Mouse (Mus musculus) liver, postnatal 0 days (tissue): ENCODE results near the gene Fpgs. TPM values are rescaled to one million over a fixed set of nuclear protein-coding genes. Genes with fewer than 3 reads are reported as not detected.

Experiments used
- ATAC-seq: fragments of 200-750 bp; cut with Nextera tagmentation; 2 replicates; pipeline ENCODE4 v1.8.0; 2017; ENCODE audit warnings: mild to moderate bottlenecking, moderate library complexity
- DNase-seq: peaks from one replicate; pipeline ENCODE4 v3.0.0-alpha.2; 2016
- H3K27ac ChIP-seq: fragments of 300-500 bp; sonication (generic); 2 replicates; pipeline ENCODE4 v1.5.1; 2014; ENCODE audit warnings: antibody characterized with exemption, moderate library complexity, mild to moderate bottlenecking, low read depth
- H3K27me3 ChIP-seq: fragments of 300-500 bp; sonication (generic); 2 replicates; pipeline ENCODE4 v1.6.1; 2014; ENCODE audit warnings: low read length, control low read depth, mixed read lengths; ENCODE audit not compliant: insufficient read depth
- H3K36me3 ChIP-seq: fragments of 300-500 bp; sonication (generic); replicated peaks from 2 replicates; pipeline ENCODE4 v1.6.1; 2014; ENCODE audit warnings: mild to moderate bottlenecking, control low read depth, low read length, moderate library complexity, mixed read lengths; ENCODE audit not compliant: insufficient read depth
- H3K4me1 ChIP-seq: fragments of 300-500 bp; sonication (generic); 2 replicates; pipeline ENCODE4 v1.6.1; 2014; ENCODE audit warnings: antibody characterized with exemption, mild to moderate bottlenecking, control low read depth; ENCODE audit not compliant: insufficient read depth
- H3K4me2 ChIP-seq: fragments of 300-500 bp; sonication (generic); 2 replicates; pipeline ENCODE4 v1.6.1; 2014; ENCODE audit warnings: low read depth, mild to moderate bottlenecking, low read length, moderate library complexity, mixed read lengths
- H3K4me3 ChIP-seq: fragments of 300-500 bp; sonication (generic); 2 replicates; pipeline ENCODE4 v1.5.1; 2014; ENCODE audit warnings: low read depth, low read length
- H3K9ac ChIP-seq: fragments of 300-500 bp; sonication (generic); replicated peaks from 2 replicates; pipeline ENCODE4 v1.6.1; 2014; ENCODE audit warnings: mild to moderate bottlenecking, moderate library complexity
- H3K9me3 ChIP-seq: fragments of 300-500 bp; sonication (generic); 2 replicates; pipeline ENCODE4 v1.6.1; 2016; ENCODE audit warnings: mild to moderate bottlenecking, control low read depth, low read length, mixed read lengths
- CTCF ChIP-seq: sonication (generic); IDR thresholded peaks from 2 replicates; pipeline ENCODE4 v1.5.1; 2016; ENCODE audit warnings: antibody characterized with exemption, low read depth
- EP300 ChIP-seq: IDR thresholded peaks from 2 replicates; pipeline ENCODE4 v1.6.1; 2016; ENCODE audit warnings: antibody characterized with exemption, low read depth, mild to moderate bottlenecking
- WGBS: fragments of 180-500 bp; shearing (Covaris S2); extraction: QIAGEN DNeasy Blood & Tissue Kit; methylation state at CpG from one replicate; pipeline ENCODE4 v1.1.7; 2014; ENCODE audit not compliant: insufficient replicate concordance; 5-methylcytosine and 5-hydroxymethylcytosine counted together
- polyA plus RNA-seq: library from polyadenylated mRNA; unstranded; fragments of >200 nt; fragmentation: Nextera tagmentation; extraction: Ambion mirVana; gene quantifications from 2 replicates; pipeline ENCODE4 v1.2.1, GENCODE M21; 2015

The Fpgs gene
- polyA plus RNA-seq, 1 experiment from 2014 or later, result 95.9 TPM

- 83% methylated on average over 12 of the region's 12 CpGs for WGBS
- Histone ChIP-seq H3K4me1 (peaks cover 28% of the 10 kb centered on the region), H3K4me2 (peak overlapping the region; percentile 96), H3K27ac (peak overlapping the region; percentile 49; the same call in 1 of the 2 replicates), H3K9me3 (no peaks in the 10 kb centered on the region), H3K36me3 (no peaks in the 10 kb centered on the region), H3K4me3 (peak overlapping the region; percentile 61; the same call in 1 of the 2 replicates), H3K9ac (peak overlapping the region; percentile 49), H3K27me3 (no peaks in the 10 kb centered on the region)
- TF ChIP-seq CTCF, result no peak
- ATAC-seq, result no peak
- DNase-seq, result no peak
Observed at GRCm38 (mm10) chr2:32694691-32695090, 9.3 kb downstream of the Fpgs start.

DNA sequence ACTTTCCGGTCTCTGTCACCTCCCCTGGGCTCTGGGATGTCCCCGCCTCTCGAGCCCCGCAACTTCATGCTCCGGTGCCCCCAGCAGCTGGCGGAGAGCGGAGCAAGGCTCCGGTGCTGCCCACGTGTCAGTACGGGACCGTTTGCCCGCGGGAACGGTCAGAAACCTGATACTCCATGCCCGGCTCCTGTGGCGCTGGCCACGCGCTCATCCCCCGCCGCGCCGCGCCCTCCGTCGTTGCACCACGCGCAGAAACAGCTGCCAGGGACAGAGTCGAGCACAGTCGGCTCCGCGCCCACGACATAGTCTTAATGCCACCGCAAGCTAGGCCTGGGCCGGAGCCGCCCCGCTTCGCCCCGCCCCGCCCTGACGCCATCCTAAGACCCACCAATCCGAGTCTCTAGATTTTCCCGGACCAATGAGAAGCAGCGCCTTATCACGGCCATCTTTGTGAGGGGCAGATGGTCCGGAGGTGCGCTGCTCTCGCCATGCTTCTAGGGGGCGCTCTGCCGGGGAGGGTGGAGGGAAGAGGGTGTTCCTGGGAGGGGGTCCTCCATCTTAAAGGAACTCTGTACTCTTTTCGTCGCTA lies 10.0 kb downstream of the Fpgs start:
- Histone ChIP-seq H3K9ac (peak overlapping the region; percentile 77), H3K4me3 (peak overlapping the region; percentile 61), H3K27ac (peak overlapping the region; percentile 72), H3K4me1 (peaks cover 28% of the 10 kb centered on the region), H3K9me3 (no peaks in the 10 kb centered on the region), H3K4me2 (peak overlapping the region; percentile 96), H3K36me3 (no peaks in the 10 kb centered on the region), H3K27me3 (no peaks in the 10 kb centered on the region)
- WGBS, result under 1% methylated on average over 51 of the region's 51 CpGs
- peak; percentile 96 for ATAC-seq
- DNase-seq, result peak; percentile 95
- TF ChIP-seq EP300, result 0 out of 2 replicates have a peak, but pooled peaks have one; percentile 13
- TF ChIP-seq CTCF, result peak; percentile 92

DNA sequence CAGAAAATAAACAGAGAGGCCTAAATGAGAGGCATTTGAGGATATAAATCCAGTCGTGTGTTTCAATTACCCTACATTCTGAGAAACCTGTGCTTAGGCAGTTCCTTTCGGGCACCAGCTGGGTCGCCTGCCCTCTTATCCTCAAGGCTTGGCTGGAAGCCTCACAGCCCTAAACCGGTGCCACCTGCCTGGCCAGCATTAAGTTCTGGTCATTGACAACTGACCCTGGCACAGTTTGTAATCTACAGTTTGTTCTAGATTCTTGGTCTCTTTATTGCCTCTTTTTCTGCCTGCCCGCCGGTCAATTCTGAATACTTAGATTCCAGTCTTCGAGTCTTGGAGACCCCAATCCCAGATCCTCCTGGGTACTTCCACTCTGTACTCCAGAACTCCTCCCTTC lies 10.7 kb downstream of the Fpgs start:
- Histone ChIP-seq H3K9me3 (no peaks in the 10 kb centered on the region), H3K27ac (peak overlapping the region; percentile 72; the same call in 1 of the 2 replicates), H3K4me2 (peak overlapping the region; percentile 96), H3K4me1 (peaks cover 28% of the 10 kb centered on the region), H3K36me3 (peaks cover 1% of the 10 kb centered on the region; the same call in 1 of the 2 replicates), H3K4me3 (peak overlapping the region; percentile 61), H3K9ac (peak overlapping the region; percentile 77), H3K27me3 (no peaks in the 10 kb centered on the region)
- 10% methylated on average over 7 of the region's 7 CpGs for WGBS
- no peak for DNase-seq
- TF ChIP-seq EP300 (no peak), CTCF (no peak)
- ATAC-seq, result no peak

GRCm38 (mm10) chr2:32692496-32692895 lies 11.4 kb downstream of the Fpgs start:
- Histone ChIP-seq H3K9me3 (no peaks in the 10 kb centered on the region), H3K4me3 (peak overlapping the region; percentile 61; the same call in 1 of the 2 replicates), H3K9ac (peak overlapping the region; percentile 77), H3K27me3 (no peaks in the 10 kb centered on the region), H3K4me1 (peaks cover 28% of the 10 kb centered on the region), H3K36me3 (peaks cover 9% of the 10 kb centered on the region), H3K27ac (no peak overlapping the region), H3K4me2 (peak overlapping the region; percentile 96)
- TF ChIP-seq EP300 (no peak), CTCF (no peak)
- 89% methylated on average over 14 of the region's 14 CpGs for WGBS
- DNase-seq, result no peak
- ATAC-seq, result no peak

DNA sequence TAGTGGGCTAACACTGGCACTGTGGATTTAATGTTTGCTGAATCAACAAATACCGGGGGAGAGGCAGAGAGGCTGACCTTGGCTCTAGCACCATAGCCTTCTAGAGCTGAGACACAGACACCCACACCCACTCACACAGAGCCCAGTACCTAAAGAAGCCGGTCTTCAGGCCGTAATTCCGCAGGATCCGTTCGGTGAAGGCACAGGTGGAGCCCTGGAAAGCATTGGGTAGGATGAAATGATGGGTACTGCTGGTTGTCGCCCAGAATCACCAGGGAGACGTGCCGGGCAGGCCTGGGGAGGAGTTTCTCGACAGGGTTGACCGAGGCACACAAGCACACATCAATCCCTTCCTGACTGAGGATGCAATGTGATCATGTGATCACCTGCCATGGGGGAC lies 12.9 kb downstream of the Fpgs start:
- Histone ChIP-seq H3K27ac (no peak overlapping the region), H3K4me3 (no peak overlapping the region), H3K27me3 (no peaks in the 10 kb centered on the region), H3K36me3 (peaks cover 22% of the 10 kb centered on the region), H3K4me1 (peaks cover 28% of the 10 kb centered on the region), H3K4me2 (no peak overlapping the region), H3K9ac (0 out of 2 replicates have a peak overlapping the region, but pooled peaks have one; percentile 7), H3K9me3 (no peaks in the 10 kb centered on the region)
- DNase-seq (no peak), ATAC-seq (no peak)
- 62% methylated on average over 11 of the region's 11 CpGs for WGBS
- TF ChIP-seq CTCF (no peak), EP300 (no peak)

DNA sequence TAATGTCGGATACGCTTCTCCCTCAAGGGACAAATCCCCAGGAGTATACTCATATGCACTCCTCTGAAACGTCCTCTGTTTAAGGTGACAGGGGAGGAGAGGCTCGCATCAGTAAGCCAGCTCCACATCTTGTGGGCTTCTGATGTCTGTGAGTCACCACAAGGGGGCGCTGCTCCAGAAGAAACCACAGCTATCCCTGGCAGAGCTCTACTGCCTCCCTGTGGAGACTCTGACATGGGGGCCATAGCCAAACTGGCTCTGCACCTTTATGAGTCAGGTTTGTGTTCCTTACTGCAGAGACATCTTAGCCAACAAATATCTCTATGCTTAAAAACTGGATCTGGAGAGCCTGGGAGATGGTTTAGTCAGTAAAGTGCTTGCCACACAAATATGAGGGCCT lies 14.5 kb downstream of the Fpgs start:
- Histone ChIP-seq H3K9me3 (no peaks in the 10 kb centered on the region), H3K27ac (no peak overlapping the region), H3K4me1 (peaks cover 24% of the 10 kb centered on the region), H3K4me2 (no peak overlapping the region), H3K36me3 (peaks cover 35% of the 10 kb centered on the region), H3K27me3 (no peaks in the 10 kb centered on the region), H3K4me3 (no peak overlapping the region), H3K9ac (no peak overlapping the region)
- peak; percentile 91 for DNase-seq
- peak; percentile 39 for ATAC-seq
- WGBS, result 15% methylated on average over 5 of the region's 5 CpGs
- TF ChIP-seq CTCF (peak; percentile 100), EP300 (no peak)
